Mouse (Mus musculus) gastrocnemius, adult 2 months (tissue): ENCODE measurements around the gene Magi1. TPM values are rescaled to one million over a fixed set of nuclear protein-coding genes. Genes with fewer than 3 reads are reported as not detected.

Experiments used
- DNase-seq: peaks from one replicate; pipeline ENCODE4 v3.0.0; 2022
- H3K27ac ChIP-seq: fragments of 200-600 bp; 2 replicates; pipeline ENCODE4 v1.8.1; 2022; ENCODE audit warnings: mild to moderate bottlenecking
- H3K4me3 ChIP-seq: fragments of 200-600 bp; 2 replicates; pipeline ENCODE4 v1.8.1; 2022; ENCODE audit warnings: mild to moderate bottlenecking, moderate library complexity
- CTCF ChIP-seq: fragments of 200-600 bp; IDR thresholded peaks from 2 replicates; pipeline ENCODE4 v1.8.1; 2022; ENCODE audit warnings: antibody characterized with exemption, mild to moderate bottlenecking, moderate library complexity
- intact Hi-C: fragments of 180-260 bp; cut with DNase I; formaldehyde crosslinking; loops from one replicate; pipeline ENCODE4 v1.15.1; 2025
- total RNA-seq, 2 experiments: library from RNA; stranded (reverse); gene quantifications; 2 replicates each; pipeline ENCODE4 v1.2.3; 2021

Magi1 gene
- total RNA-seq, 2 experiments from 2014 or later, result 4.2 to 4.5 TPM

DNA sequence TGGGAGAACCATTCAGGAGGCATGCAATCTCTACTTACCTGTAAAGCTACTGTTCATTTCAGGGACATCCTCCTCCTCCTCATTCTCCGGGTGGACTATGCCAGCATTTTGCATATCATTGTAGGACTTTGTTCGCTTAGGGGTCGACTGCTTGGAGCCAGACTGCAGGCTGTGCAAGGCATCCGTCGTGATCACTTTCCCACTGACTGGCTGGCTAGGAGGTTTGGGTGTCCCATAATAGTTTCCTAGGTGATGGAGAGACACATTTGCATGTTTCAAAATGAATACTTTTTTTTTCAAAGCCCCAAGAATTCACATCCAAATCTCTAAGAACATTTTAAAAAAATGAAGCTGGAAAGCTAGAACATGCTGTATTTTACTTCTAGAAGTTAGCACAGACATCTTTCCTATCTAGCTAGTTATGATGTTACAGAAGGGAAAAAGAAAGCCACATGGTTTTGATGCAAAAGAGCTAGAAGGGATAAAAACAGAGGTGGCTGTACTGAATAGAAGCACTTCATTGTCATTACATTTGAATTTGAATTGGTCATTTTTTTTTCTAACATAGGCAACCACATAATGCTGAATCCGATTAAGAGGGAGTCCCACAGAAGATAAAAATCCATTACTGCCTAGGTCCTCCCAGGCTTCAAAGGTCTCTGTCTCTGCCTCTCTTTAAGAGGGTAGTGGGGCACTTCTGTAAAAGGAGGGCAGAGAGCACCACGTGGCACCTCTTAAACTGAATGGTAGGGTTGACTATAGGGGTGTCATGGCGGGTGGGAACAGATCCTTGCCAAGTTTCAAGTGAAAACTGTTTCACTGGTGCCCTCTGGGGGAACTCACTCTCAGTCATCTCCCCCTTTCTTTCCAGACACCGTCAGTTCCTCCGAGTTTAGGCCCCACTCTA lies 491.2 kb downstream of the Magi1 start:
- DNase-seq, result no peak
- no peak for TF ChIP-seq CTCF
- Histone ChIP-seq H3K4me3 (no peak overlapping the region), H3K27ac (no peak overlapping the region)
- intact Hi-C loops, result loop anchor here (10.0 kb wide), 1 partner anchor 112 kb away; no protein-coding TSS in a partner anchor

GRCm38 (mm10) chr6:93789721-93790120 lies 494.0 kb downstream of the Magi1 start:
- TF ChIP-seq CTCF, result no peak
- intact Hi-C loops, result loop anchor here (10.0 kb wide), 1 partner anchor 115 kb away; no protein-coding TSS in a partner anchor
- H3K27ac ChIP-seq, result no peak overlapping the region
- H3K4me3 ChIP-seq, result no peak overlapping the region
- DNase-seq, result no peak

DNA sequence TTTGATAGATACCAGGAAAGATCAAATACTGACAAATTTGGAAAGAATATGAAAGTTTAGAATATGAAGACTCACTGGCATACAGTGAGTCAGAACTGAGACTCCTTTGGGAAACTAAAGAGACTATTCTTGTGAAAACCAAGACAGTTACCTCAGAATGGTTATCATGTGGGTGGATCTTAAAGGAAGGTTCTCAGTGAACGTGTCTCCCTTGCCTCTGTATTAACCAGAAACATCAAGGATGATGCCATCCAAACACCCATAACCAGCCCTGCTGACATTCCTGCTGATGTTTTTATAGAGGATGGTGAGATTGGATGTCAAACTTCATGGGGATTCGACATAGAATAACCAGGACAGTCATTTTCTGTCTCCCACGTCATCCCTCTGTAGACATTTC lies 496.7 kb downstream of the Magi1 start:
- H3K4me3 ChIP-seq, result no peak overlapping the region
- no peak overlapping the region for H3K27ac ChIP-seq
- DNase-seq, result no peak
- intact Hi-C loops, result no loop called here
- TF ChIP-seq CTCF, result no peak

- H3K27ac ChIP-seq, result no peak overlapping the region
- no peak for DNase-seq
- intact Hi-C loops, result no loop called here
- no peak overlapping the region for H3K4me3 ChIP-seq
- no peak for TF ChIP-seq CTCF
Observed at GRCm38 (mm10) chr6:93786220-93786619, 497.5 kb downstream of the Magi1 start.

GRCm38 (mm10) chr6:93771081-93771480 lies 512.6 kb downstream of the Magi1 start:
- DNase-seq, result no peak
- Histone ChIP-seq H3K27ac (no peak overlapping the region), H3K4me3 (no peak overlapping the region)
- TF ChIP-seq CTCF, result no peak
- intact Hi-C loops, result no loop called here

DNA sequence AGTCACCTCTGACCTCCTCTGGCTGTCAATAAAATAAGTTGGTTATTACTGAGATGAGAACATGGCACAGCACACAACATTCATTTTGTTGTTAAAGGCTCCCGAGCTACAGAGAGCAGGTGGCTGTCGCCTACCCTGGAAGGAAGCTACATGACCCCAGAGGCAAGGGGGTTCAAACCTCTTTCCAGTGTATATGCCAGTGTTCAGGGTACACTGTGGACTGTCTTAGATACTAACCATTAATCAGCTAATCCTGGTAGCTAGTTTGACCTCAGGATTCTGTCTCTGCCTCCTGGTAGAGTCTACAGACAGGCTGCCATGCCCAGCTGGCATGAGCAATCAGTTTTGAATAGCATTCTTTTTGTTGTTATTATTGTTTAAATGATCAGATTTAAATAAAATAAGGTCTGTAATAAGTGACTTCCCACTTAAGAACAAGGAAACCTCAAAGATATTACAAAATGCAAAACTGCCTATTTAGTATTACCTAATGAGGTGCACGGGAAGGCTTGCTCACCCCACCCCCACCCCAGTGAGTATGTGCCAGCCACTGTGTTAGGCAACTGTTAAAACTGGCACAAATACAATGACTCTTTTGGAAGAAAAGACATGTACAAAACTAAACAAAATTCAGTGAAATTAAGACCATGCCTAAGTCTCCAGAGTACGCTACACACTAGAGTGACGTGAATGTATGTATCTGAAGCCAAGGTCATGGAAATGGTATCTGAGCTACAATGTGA lies 513.3 kb downstream of the Magi1 start:
- H3K4me3 ChIP-seq, result no peak overlapping the region
- no peak overlapping the region for H3K27ac ChIP-seq
- no peak for DNase-seq
- intact Hi-C loops, result no loop called here
- no peak for TF ChIP-seq CTCF

GRCm38 (mm10) chr6:93758114-93758513 lies 525.6 kb downstream of the Magi1 start:
- Histone ChIP-seq H3K27ac (peak overlapping the region; percentile 57), H3K4me3 (no peak overlapping the region; the same call in 1 of the 2 replicates)
- intact Hi-C loops, result loop anchor here (5.0 to 10.0 kb wide), 2 partner anchors 294 to 973 kb away; no protein-coding TSS in a partner anchor
- no peak for TF ChIP-seq CTCF
- DNase-seq, result no peak

- peak; percentile 78 for TF ChIP-seq CTCF
- intact Hi-C loops, result loop anchor here (2.0 to 10.0 kb wide), 3 partner anchors 227 to 973 kb away; no protein-coding TSS in a partner anchor
- peak overlapping the region; percentile 57 for H3K27ac ChIP-seq
- peak; percentile 82 for DNase-seq
- peak overlapping the region; percentile 23 for H3K4me3 ChIP-seq
Observed at GRCm38 (mm10) chr6:93757353-93758087, 526.2 kb downstream of the Magi1 start.

GRCm38 (mm10) chr6:93743145-93743544 lies 540.6 kb downstream of the Magi1 start:
- no peak for TF ChIP-seq CTCF
- intact Hi-C loops, result no loop called here
- no peak for DNase-seq
- H3K4me3 ChIP-seq, result no peak overlapping the region
- H3K27ac ChIP-seq, result no peak overlapping the region

DNA sequence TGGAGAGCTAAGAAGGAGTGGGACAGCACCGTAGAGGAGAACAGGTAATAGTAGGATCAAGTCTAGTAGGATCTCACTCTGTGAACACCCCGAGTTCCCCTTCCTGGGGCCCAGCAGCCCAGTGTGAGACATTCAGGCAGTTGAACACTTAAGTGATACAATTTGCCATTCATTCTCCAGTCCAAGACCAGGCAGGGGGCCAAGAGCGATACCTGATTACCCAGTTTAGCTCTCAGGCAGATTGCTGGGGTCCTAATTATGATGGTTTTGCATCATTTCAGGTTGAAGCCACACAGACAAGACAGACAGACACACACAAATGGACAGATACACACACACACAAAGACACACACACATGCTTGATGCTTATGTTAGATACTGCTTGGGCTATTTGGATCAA lies 543.9 kb downstream of the Magi1 start:
- intact Hi-C loops, result no loop called here
- H3K4me3 ChIP-seq, result no peak overlapping the region
- H3K27ac ChIP-seq, result no peak overlapping the region
- TF ChIP-seq CTCF, result no peak
- no peak for DNase-seq

GRCm38 (mm10) chr6:93737083-93737482 lies 546.6 kb downstream of the Magi1 start:
- no peak overlapping the region for H3K27ac ChIP-seq
- TF ChIP-seq CTCF, result no peak
- intact Hi-C loops, result no loop called here
- H3K4me3 ChIP-seq, result no peak overlapping the region
- no peak for DNase-seq

GRCm38 (mm10) chr6:93736071-93736470 lies 547.6 kb downstream of the Magi1 start:
- H3K4me3 ChIP-seq, result no peak overlapping the region
- intact Hi-C loops, result no loop called here
- no peak for TF ChIP-seq CTCF
- no peak overlapping the region for H3K27ac ChIP-seq
- peak; percentile 43 for DNase-seq

- H3K27ac ChIP-seq, result no peak overlapping the region
- intact Hi-C loops, result no loop called here
- TF ChIP-seq CTCF, result no peak
- no peak overlapping the region for H3K4me3 ChIP-seq
- no peak for DNase-seq
Observed at GRCm38 (mm10) chr6:93733800-93734199, 549.9 kb downstream of the Magi1 start.
